In genomic region chr4:89140832-89141231, GRCm38 (mm10) we compare ENCODE assay signal across 9 mouse cellular contexts. TPM values are rescaled to one million over a fixed set of nuclear protein-coding genes. Genes with fewer than 3 reads are reported as not detected.
A peak's percentile ranks its signal among the peaks of the same experiment; 100 is the strongest.
DNase-seq lines count a peak whose midpoint lies in the region; ATAC-seq lines count a peak whose summit lies in the region.
"Had no signal": no experiment of that assay in that cellular context is flagged by ENCODE, and none has a peak within 500 bp of the region (broad histone marks: within the 10 kb centered on the region; RNA-seq: fewer than 3 reads in every experiment).

No protein-coding gene starts in this region.

- no peaks in the 10 kb centered on the region for H3K27me3 ChIP-seq in forebrain, embryonic 14.5 days (replicated peaks; ENCODE audit: control insufficient read depth, insufficient read depth, low read length)
- no peaks in the 10 kb centered on the region for H3K27me3 ChIP-seq in forebrain, embryonic 16.5 days (replicated peaks; ENCODE audit: control insufficient read depth, insufficient read depth, low read length)
- no peaks in the 10 kb centered on the region for H3K27me3 ChIP-seq in midbrain, embryonic 11.5 days (ENCODE audit: control insufficient read depth, insufficient read depth, low read length)
- H3K27me3 ChIP-seq: hindbrain, embryonic 15.5 days had no signal

- H3K9me3 ChIP-seq in forebrain, embryonic 14.5 days (replicated peaks; ENCODE audit: control insufficient read depth, low read length) = no peaks in the 10 kb centered on the region
- H3K9me3 ChIP-seq in forebrain, embryonic 16.5 days (ENCODE audit: control insufficient read depth, low read length) = no peaks in the 10 kb centered on the region
- no peaks in the 10 kb centered on the region for H3K9me3 ChIP-seq in midbrain, embryonic 11.5 days (ENCODE audit: control insufficient read depth, low read length)
- H3K9me3 ChIP-seq: hindbrain, embryonic 15.5 days had no signal

- H3K9ac ChIP-seq in forebrain, embryonic 14.5 days (ENCODE audit: low read length) = no peak overlapping the region
- no peak overlapping the region for H3K9ac ChIP-seq in forebrain, embryonic 16.5 days (replicated peaks; ENCODE audit: low read depth, low read length)
- no peak overlapping the region for H3K9ac ChIP-seq in midbrain, embryonic 11.5 days (ENCODE audit: low read length)
- H3K9ac ChIP-seq: hindbrain, embryonic 15.5 days had no signal

- no peak overlapping the region for H3K4me2 ChIP-seq in forebrain, embryonic 14.5 days (ENCODE audit: low read length)
- H3K4me2 ChIP-seq in forebrain, embryonic 16.5 days (ENCODE audit: low read length) = no peak overlapping the region
- no peak overlapping the region for H3K4me2 ChIP-seq in midbrain, embryonic 11.5 days
- H3K4me2 ChIP-seq: hindbrain, embryonic 15.5 days had no signal

- DNase-seq in forebrain, embryonic 14.5 days (ENCODE audit: low spot score) = peak; percentile 60
- peak; percentile 48 for DNase-seq in 416B (ENCODE audit: low read depth)
- peak; percentile 41 for DNase-seq in gastrocnemius, postnatal 10 days
- DNase-seq in kidney, postnatal 36 days = peak; percentile 51 to 68
- peak; percentile 78 to 82 for DNase-seq in right cerebral cortex, postnatal 10 days (ENCODE audit: low spot score in 2 of 2)
- DNase-seq in midbrain, embryonic 11.5 days (ENCODE audit: low spot score, missing footprints) = no peak
- DNase-seq in embryo, embryonic 10.5 days (ENCODE audit: low spot score) = no peak

- peaks cover 11% of the 10 kb centered on the region; the same call in 1 of the 2 replicates for H3K4me1 ChIP-seq in forebrain, embryonic 14.5 days (ENCODE audit: control insufficient read depth, insufficient read depth, low read length)
- peaks cover 19% of the 10 kb centered on the region for H3K4me1 ChIP-seq in forebrain, embryonic 16.5 days (replicated peaks; ENCODE audit: control insufficient read depth, insufficient read depth, low read length)
- peaks cover 3% of the 10 kb centered on the region; the same call in 1 of the 2 replicates for H3K4me1 ChIP-seq in midbrain, embryonic 11.5 days (ENCODE audit: control insufficient read depth, insufficient read depth, low read length)

- 57% methylated on average over 5 of the region's 5 CpGs for WGBS in forebrain, embryonic 14.5 days
- 49% methylated on average over 5 of the region's 5 CpGs for WGBS in forebrain, embryonic 16.5 days
- 86% methylated on average over 5 of the region's 5 CpGs for WGBS in midbrain, embryonic 11.5 days

- H3K4me3 ChIP-seq in forebrain, embryonic 14.5 days (ENCODE audit: low read depth, low read length) = no peak overlapping the region
- H3K4me3 ChIP-seq in forebrain, embryonic 16.5 days (replicated peaks; ENCODE audit: low read length) = no peak overlapping the region
- H3K4me3 ChIP-seq in midbrain, embryonic 11.5 days (ENCODE audit: low read depth, low read length) = no peak overlapping the region
- H3K4me3 ChIP-seq: hindbrain, embryonic 15.5 days had no signal

- H3K27ac ChIP-seq in forebrain, embryonic 14.5 days (ENCODE audit: low read depth, low read length) = no peak overlapping the region
- no peak overlapping the region for H3K27ac ChIP-seq in forebrain, embryonic 16.5 days (ENCODE audit: low read length)
- H3K27ac ChIP-seq in midbrain, embryonic 11.5 days (ENCODE audit: low read depth, low read length) = no peak overlapping the region
- H3K27ac ChIP-seq: hindbrain, embryonic 15.5 days had no signal

- no peak for ATAC-seq in forebrain, embryonic 14.5 days
- ATAC-seq in forebrain, embryonic 16.5 days = no peak
- no peak for ATAC-seq in midbrain, embryonic 11.5 days (ENCODE audit: low FRiP score)

- no peaks in the 10 kb centered on the region for H3K36me3 ChIP-seq in forebrain, embryonic 14.5 days (ENCODE audit: control insufficient read depth, insufficient read depth, low read length)
- no peaks in the 10 kb centered on the region for H3K36me3 ChIP-seq in forebrain, embryonic 16.5 days (ENCODE audit: control insufficient read depth, insufficient read depth)
- H3K36me3 ChIP-seq in midbrain, embryonic 11.5 days (ENCODE audit: control insufficient read depth, insufficient read depth, low read length) = no peaks in the 10 kb centered on the region
- H3K36me3 ChIP-seq: hindbrain, embryonic 15.5 days had no signal

RNA-seq across cellular contexts. Expression of gene Mtap, which starts 3.9 kb away (rescaled TPM):
- polyA plus RNA-seq in forebrain, embryonic 14.5 days (2014; fragmentation: Nextera tagmentation; extraction: Ambion mirVana) = 31.7 and 34.3 TPM in 2 replicates
- polyA plus RNA-seq in forebrain, embryonic 16.5 days (2015; fragmentation: Nextera tagmentation; extraction: Ambion mirVana) = 24.8 and 31.5 TPM in 2 replicates
- total RNA-seq in gastrocnemius, postnatal 10 days (2021) = 10 to 100 TPM; 15.9 to 16.6 TPM
- 91.1 and 96.1 TPM in 2 replicates for polyA plus RNA-seq in midbrain, embryonic 11.5 days (2014; fragmentation: Nextera tagmentation; extraction: Ambion mirVana)

Comparison
In these comparisons a context has a peak if more than half of its experiments do, and no peak if none do; other contexts are left out.
1. DNase-seq: peak in forebrain, embryonic 14.5 days (single experiment), 416B (single experiment), gastrocnemius, postnatal 10 days (single experiment), kidney, postnatal 36 days (2 of 2) and right cerebral cortex, postnatal 10 days (2 of 2); none in midbrain, embryonic 11.5 days (single experiment) and embryo, embryonic 10.5 days (single experiment).